Mouse (Mus musculus): ENCODE measurements around the gene Brd4. TPM values are rescaled to one million over a fixed set of nuclear protein-coding genes. Genes with fewer than 3 reads are reported as not detected.

The Brd4 gene
- polyA plus RNA-seq, 2 experiments from 2014 or later: 61.8 to 71.6 TPM

GRCm38 (mm10) chr17:32165803-32166595, 118.5 kb downstream of the Brd4 start:
- no peak for ATAC-seq

- no peak for ATAC-seq
Observed at GRCm38 (mm10) chr17:32165266-32165802, 119.2 kb downstream of the Brd4 start.

- ATAC-seq: no peak
Observed at GRCm38 (mm10) chr17:32164780-32165179, 119.7 kb downstream of the Brd4 start.

GRCm38 (mm10) chr17:32163910-32164650, 120.4 kb downstream of the Brd4 start:
- ATAC-seq: no peak

GRCm38 (mm10) chr17:32162112-32162850, 122.2 kb downstream of the Brd4 start:
- no peak for ATAC-seq

- no peak for ATAC-seq
Observed at GRCm38 (mm10) chr17:32160882-32161281, 123.6 kb downstream of the Brd4 start.

- ATAC-seq: no peak
Observed at GRCm38 (mm10) chr17:32158841-32159240, 125.7 kb downstream of the Brd4 start.

GRCm38 (mm10) chr17:32146718-32147117, 137.8 kb downstream of the Brd4 start:
- no peak for ATAC-seq

Other genes with a start within 250 kb of the Brd4 start
- 10 to 100 TPM; 56.3 to 76.7 TPM for gene Rrp1b, start 248.6 kb downstream of the Brd4 start, polyA plus RNA-seq (2017; shearing (Covaris generic))
- 1 to 10 TPM; 1.1 to 2.0 TPM for gene Hsf2bp, start 248.4 kb downstream of the Brd4 start, polyA plus RNA-seq (2017; shearing (Covaris generic))
- gene Notch3, start 117.9 kb downstream of the Brd4 start, polyA plus RNA-seq (2017; shearing (Covaris generic)): not detected
- gene Ephx3, start 95.2 kb downstream of the Brd4 start, polyA plus RNA-seq (2017; shearing (Covaris generic)): not detected
- 100 to 1,000 TPM; 117 to 118 TPM for gene Akap8, start 36.5 kb upstream of the Brd4 start, polyA plus RNA-seq (2017; shearing (Covaris generic))
- gene Akap8l, start 65.9 kb upstream of the Brd4 start, polyA plus RNA-seq (2017; shearing (Covaris generic)): 10 to 100 TPM; 43.6 to 50.5 TPM
- 10 to 100 TPM; 11.9 TPM for gene Wiz, start 104.7 kb upstream of the Brd4 start, polyA plus RNA-seq (2017; shearing (Covaris generic))
- gene Rasal3, start 118.9 kb upstream of the Brd4 start, polyA plus RNA-seq (2017; shearing (Covaris generic)): 100 to 1,000 TPM; 123 to 158 TPM
- 10 to 100 TPM; 68.7 to 79.5 TPM for gene Pglyrp2, start 139.4 kb upstream of the Brd4 start, polyA plus RNA-seq (2017; shearing (Covaris generic))
- under 1 TPM in 1 of 2 experiments, not detected in 1; 0.68 TPM for gene Cyp4f39, start 168.0 kb upstream of the Brd4 start, polyA plus RNA-seq (2017; shearing (Covaris generic))
- gene Cyp4f17, start 221.3 kb upstream of the Brd4 start, polyA plus RNA-seq (2017; shearing (Covaris generic)): 1 to 10 TPM; 7.5 to 8.8 TPM

All from activated CD4-positive, CD25-positive, alpha-beta regulatory T cell, adult 4 months (primary cell).